Mouse (Mus musculus): ENCODE measurements at regions not wholly inside any gene's neighbourhood (a gene's known extent, or its start where the extent isn't known, plus 50 kb on each side); places are given as distances from the start of the nearest gene placed in this dataset.

DNA sequence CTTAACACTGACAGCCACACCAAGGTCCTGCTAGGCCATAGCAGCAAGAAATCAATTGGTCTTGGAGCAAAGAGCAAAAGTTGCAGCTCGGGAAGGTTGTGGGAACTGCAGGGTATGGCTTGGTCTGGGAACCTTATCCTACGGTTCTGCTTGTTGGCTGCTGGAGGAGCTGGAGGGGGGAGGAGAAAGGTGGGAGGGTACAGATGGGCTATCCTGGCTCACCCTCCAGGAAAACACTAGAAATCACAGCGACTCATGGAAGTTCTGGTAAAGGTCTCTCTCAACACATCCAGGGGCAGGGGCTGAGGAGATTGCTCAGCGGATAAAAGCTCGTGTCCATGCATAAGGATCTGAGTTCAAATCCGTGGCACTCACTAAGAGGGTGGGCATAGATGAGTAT, 69.4 kb downstream of the Uncx start:
- Histone ChIP-seq H3K9ac (ENCODE audit: low read depth, low read length) (no peak overlapping the region), H3K4me3 (ENCODE audit: low read depth, low read length) (no peak overlapping the region), H3K27me3 (ENCODE audit: control insufficient read depth, insufficient read depth, low read length) (peaks cover 6% of the 10 kb centered on the region; the same call in 1 of the 2 replicates), H3K36me3 (ENCODE audit: control insufficient read depth, insufficient read depth, low read length) (no peaks in the 10 kb centered on the region), H3K4me2 (replicated peaks; ENCODE audit: low read depth, low read length) (no peak overlapping the region), H3K27ac (ENCODE audit: low read depth, low read length) (no peak overlapping the region), H3K4me1 (replicated peaks; ENCODE audit: control insufficient read depth, insufficient read depth, low read length) (no peaks in the 10 kb centered on the region), H3K9me3 (ENCODE audit: control insufficient read depth, low read length) (no peaks in the 10 kb centered on the region)
- ATAC-seq (ENCODE audit: low FRiP score) (no peak), DNase-seq (ENCODE audit: low spot score) (no peak)
- WGBS: 71% methylated on average over 6 of the region's 6 CpGs

DNA sequence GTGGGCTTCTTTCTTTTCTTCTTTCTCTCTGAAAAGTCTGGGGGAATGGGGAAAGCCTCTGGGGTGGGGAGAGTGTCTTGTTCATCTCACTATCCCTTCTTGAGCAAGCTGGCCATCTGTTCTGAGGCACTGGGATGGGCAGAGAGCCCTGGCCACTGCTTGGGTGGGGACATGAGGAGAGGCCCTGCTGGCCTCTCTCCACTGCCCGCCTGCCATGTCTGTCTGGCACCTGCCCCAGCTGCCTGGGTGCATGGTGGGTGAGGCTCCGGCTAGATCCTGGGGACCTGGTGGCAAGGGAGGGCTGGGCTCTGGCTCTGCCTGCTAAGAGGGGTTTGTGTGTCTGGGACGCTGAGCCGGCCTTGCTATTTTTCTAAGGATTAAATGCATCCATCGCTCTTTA, 70.3 kb downstream of the Uncx start:
- H3K4me1 ChIP-seq (replicated peaks; ENCODE audit: control insufficient read depth, insufficient read depth, low read length): no peaks in the 10 kb centered on the region; the same call in 1 of the 2 replicates
- no peak overlapping the region for H3K4me2 ChIP-seq (replicated peaks; ENCODE audit: low read depth, low read length)
- H3K36me3 ChIP-seq (ENCODE audit: control insufficient read depth, insufficient read depth, low read length): no peaks in the 10 kb centered on the region
- H3K27me3 ChIP-seq (ENCODE audit: control insufficient read depth, insufficient read depth, low read length): peaks cover 9% of the 10 kb centered on the region; the same call in 1 of the 2 replicates
- 74% methylated on average over 5 of the region's 5 CpGs for WGBS
- no peak overlapping the region for H3K9ac ChIP-seq (ENCODE audit: low read depth, low read length)
- H3K9me3 ChIP-seq (ENCODE audit: control insufficient read depth, low read length): no peaks in the 10 kb centered on the region
- H3K27ac ChIP-seq (ENCODE audit: low read depth, low read length): no peak overlapping the region
- ATAC-seq (ENCODE audit: low FRiP score): no peak
- no peak for DNase-seq (ENCODE audit: low spot score)
- no peak overlapping the region for H3K4me3 ChIP-seq (ENCODE audit: low read depth, low read length)

DNA sequence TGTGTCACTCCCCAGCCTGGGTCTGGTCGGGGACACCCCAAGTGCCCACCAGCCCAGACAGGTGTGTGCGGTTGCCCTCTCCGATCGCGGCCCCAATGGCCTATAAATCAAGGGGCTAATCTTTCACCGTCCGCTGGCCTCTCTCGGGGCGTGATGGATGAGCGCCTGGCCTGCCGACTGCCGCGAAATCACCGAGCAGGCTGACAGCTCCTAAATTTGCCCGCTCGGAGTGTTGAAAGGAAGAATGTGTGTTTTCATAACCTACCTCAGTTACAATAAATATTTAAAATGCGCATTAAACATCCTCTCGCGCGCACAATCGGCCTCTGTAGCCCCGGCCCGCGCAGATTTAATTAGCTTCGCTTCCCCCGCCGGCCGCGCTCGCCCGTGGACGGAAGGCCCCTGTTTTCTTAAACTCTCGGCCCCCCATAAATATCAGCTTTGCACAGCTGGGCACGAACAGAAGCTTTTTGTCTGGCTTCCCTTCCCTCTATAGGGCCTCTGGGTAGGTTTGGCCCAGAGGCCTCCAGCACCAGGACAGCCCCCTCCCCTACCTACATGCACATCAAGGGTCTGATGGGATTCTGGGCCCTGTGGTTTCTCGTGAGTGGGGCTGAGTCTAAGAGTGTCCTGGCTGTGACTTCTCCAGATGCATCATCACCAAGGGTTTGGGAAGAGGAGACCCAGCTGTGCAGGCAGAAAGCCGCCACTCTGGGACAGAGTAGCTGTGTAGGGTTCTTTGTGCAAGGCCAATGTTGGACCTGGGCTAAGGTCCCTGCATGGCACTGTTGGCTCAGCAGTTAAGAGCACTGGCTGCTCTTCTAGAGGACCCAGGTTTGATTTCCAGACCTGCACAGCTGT, 76.2 kb downstream of the Uncx start:
- H3K27ac ChIP-seq (ENCODE audit: low read depth, low read length): peak overlapping the region; percentile 67; the same call in 1 of the 2 replicates
- H3K4me2 ChIP-seq (replicated peaks; ENCODE audit: low read depth, low read length): peak overlapping the region; percentile 16
- H3K4me3 ChIP-seq (ENCODE audit: low read depth, low read length): no peak overlapping the region
- ATAC-seq (ENCODE audit: low FRiP score): 0 out of 2 replicates have a peak, but pooled peaks have one; percentile 38
- 7% methylated on average over 36 of the region's 36 CpGs for WGBS
- H3K4me1 ChIP-seq (replicated peaks; ENCODE audit: control insufficient read depth, insufficient read depth, low read length): peaks cover 9% of the 10 kb centered on the region
- H3K36me3 ChIP-seq (ENCODE audit: control insufficient read depth, insufficient read depth, low read length): no peaks in the 10 kb centered on the region
- H3K9ac ChIP-seq (ENCODE audit: low read depth, low read length): peak overlapping the region; percentile 42; the same call in 1 of the 2 replicates
- DNase-seq (ENCODE audit: low spot score): peak; percentile 52
- H3K9me3 ChIP-seq (ENCODE audit: control insufficient read depth, low read length): no peaks in the 10 kb centered on the region
- H3K27me3 ChIP-seq (ENCODE audit: control insufficient read depth, insufficient read depth, low read length): peaks cover 6% of the 10 kb centered on the region; the same call in 1 of the 2 replicates

DNA sequence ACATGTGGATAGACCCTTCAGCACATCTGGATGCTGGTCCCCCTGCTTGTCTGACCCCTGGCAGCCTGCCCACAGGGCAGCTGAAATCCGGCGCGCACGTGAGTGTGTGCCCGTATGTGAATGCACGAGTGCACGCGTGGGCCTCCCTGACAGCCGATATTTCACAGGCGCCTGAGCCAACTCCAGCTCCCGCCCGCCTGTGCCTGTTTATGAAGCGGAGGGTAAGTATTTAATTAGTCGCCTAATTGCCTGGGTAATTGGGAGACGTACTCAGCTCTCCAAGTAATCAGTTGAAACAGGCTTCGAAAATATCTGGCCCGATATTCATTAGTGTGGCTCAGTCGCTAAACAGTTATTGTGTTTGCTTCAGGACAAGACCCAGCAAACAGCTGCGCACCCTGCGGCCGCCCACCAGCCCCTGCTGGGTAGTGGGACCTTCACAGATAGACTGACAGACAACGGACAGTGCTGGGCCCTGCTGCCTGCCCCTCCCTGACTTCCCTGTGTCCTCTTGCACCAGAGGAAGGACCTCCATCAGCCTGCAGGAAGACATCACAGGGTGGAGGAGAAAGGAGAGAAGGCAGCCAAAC, 82.7 kb downstream of the Uncx start:
- Histone ChIP-seq H3K4me1 (replicated peaks; ENCODE audit: control insufficient read depth, insufficient read depth, low read length) (no peaks in the 10 kb centered on the region), H3K4me3 (ENCODE audit: low read depth, low read length) (no peak overlapping the region), H3K27me3 (ENCODE audit: control insufficient read depth, insufficient read depth, low read length) (no peaks in the 10 kb centered on the region), H3K4me2 (replicated peaks; ENCODE audit: low read depth, low read length) (no peak overlapping the region), H3K36me3 (ENCODE audit: control insufficient read depth, insufficient read depth, low read length) (no peaks in the 10 kb centered on the region), H3K27ac (ENCODE audit: low read depth, low read length) (no peak overlapping the region), H3K9me3 (ENCODE audit: control insufficient read depth, low read length) (no peaks in the 10 kb centered on the region), H3K9ac (ENCODE audit: low read depth, low read length) (no peak overlapping the region)
- DNase-seq (ENCODE audit: low spot score) (no peak), ATAC-seq (ENCODE audit: low FRiP score) (no peak)
- 80% methylated on average over 22 of the region's 22 CpGs for WGBS

DNA sequence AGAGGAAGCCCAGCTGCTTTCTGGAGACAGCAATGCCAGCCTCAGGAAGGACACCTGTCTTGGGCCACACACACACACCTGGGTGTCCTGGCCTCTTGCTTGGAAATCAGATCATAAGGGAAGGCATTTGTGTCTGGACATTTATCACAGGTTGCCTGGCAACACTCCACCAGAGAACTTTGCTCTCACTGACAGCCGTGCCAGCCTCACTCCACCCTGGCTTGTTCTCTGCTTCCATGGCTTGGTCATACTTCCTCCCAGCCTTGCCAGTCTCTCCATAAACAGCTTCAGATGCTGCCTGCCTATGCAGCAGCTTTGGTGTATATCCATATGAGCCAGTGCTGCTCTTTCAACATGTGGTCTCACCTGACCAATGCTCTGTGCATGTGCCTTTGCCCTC, 84.3 kb downstream of the Uncx start:
- no peaks in the 10 kb centered on the region for H3K36me3 ChIP-seq (ENCODE audit: control insufficient read depth, insufficient read depth, low read length)
- no peak overlapping the region for H3K4me3 ChIP-seq (ENCODE audit: low read depth, low read length)
- H3K4me1 ChIP-seq (replicated peaks; ENCODE audit: control insufficient read depth, insufficient read depth, low read length): no peaks in the 10 kb centered on the region
- ATAC-seq (ENCODE audit: low FRiP score) (no peak), DNase-seq (ENCODE audit: low spot score) (no peak)
- no peak overlapping the region for H3K27ac ChIP-seq (ENCODE audit: low read depth, low read length)
- H3K9ac ChIP-seq (ENCODE audit: low read depth, low read length): no peak overlapping the region
- WGBS: 69% methylated on average over 1 of the region's 1 CpGs
- no peaks in the 10 kb centered on the region for H3K9me3 ChIP-seq (ENCODE audit: control insufficient read depth, low read length)
- H3K4me2 ChIP-seq (replicated peaks; ENCODE audit: low read depth, low read length): no peak overlapping the region
- no peaks in the 10 kb centered on the region for H3K27me3 ChIP-seq (ENCODE audit: control insufficient read depth, insufficient read depth, low read length)

DNA sequence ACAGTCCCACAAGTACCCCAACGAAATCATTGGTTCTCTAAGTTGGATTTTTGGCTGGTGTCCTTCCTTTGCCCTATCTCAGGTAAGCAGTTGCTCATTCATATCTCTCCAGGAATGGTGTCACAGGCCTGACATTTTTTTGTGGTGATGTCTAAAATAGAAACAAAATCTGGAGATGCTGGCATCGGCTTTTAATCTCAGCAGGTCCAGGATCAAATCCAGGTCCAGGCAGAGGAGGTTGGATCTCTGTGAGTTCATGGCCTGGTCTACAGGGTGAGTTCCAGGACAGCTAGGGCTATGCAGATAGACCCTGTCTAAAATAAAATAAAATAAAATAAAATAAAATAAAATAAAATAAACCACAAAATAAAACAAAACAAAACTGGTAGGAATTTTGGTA, 93.7 kb downstream of the Uncx start:
- DNase-seq (ENCODE audit: low spot score): no peak
- Histone ChIP-seq H3K9ac (ENCODE audit: low read depth, low read length) (no peak overlapping the region), H3K9me3 (ENCODE audit: control insufficient read depth, low read length) (no peaks in the 10 kb centered on the region), H3K4me3 (ENCODE audit: low read depth, low read length) (no peak overlapping the region), H3K27me3 (ENCODE audit: control insufficient read depth, insufficient read depth, low read length) (no peaks in the 10 kb centered on the region), H3K36me3 (ENCODE audit: control insufficient read depth, insufficient read depth, low read length) (no peaks in the 10 kb centered on the region), H3K4me1 (replicated peaks; ENCODE audit: control insufficient read depth, insufficient read depth, low read length) (no peaks in the 10 kb centered on the region), H3K4me2 (replicated peaks; ENCODE audit: low read depth, low read length) (no peak overlapping the region), H3K27ac (ENCODE audit: low read depth, low read length) (no peak overlapping the region)
- 93% methylated on average over 2 of the region's 2 CpGs for WGBS
- ATAC-seq (ENCODE audit: low FRiP score): no peak

DNA sequence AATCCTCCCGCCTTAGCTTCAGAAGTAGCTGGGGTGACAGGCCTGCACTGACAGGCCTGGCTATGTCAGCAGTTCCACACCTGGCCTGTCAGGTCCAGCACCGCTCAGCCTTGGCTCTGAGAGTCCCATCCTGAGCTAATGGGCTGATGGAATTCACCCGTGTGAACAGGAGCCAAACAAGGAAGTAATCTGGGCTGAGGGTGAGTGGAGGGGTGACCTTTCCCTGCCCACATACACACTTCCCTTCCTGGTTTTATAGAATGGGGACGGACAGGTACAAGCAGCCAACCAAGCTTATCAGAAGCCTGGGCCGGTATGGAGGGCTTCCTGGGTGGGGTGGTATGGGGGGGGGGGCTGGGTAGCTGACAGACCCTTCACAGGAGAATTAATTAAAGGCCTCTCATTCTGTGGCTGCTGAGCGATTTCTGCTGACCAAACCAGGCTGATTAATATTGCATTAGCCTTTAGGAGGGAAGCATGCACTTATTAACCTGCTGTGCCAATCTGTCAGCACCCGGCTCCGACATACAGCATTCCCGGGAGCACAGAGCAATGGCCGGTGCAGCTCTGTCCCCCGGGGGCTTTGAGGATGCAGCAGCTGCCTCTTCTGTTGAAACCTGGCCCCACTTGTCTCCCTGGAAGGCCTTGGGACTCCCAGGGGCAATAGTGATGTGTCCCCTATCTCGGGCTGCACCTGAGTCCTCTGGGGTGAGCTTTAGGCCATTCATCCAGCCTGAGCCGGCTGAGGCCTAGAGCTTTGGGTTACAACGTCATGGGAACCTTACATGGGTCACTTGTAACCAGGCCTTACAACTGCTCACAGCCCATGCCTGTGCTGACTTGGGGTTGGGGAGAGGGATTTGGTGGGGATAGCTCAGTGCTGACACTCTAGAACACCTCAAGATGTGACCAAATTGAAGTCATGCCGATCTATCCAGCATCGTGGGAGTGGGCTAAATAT, 95.2 kb downstream of the Micall2 start:
- no peak overlapping the region for H3K4me2 ChIP-seq (replicated peaks; ENCODE audit: low read depth, low read length)
- no peak overlapping the region for H3K9ac ChIP-seq (ENCODE audit: low read depth, low read length)
- DNase-seq (ENCODE audit: low spot score) (peak; percentile 47), ATAC-seq (ENCODE audit: low FRiP score) (peak; percentile 60)
- no peaks in the 10 kb centered on the region for H3K27me3 ChIP-seq (ENCODE audit: control insufficient read depth, insufficient read depth, low read length)
- no peaks in the 10 kb centered on the region for H3K36me3 ChIP-seq (ENCODE audit: control insufficient read depth, insufficient read depth, low read length)
- H3K4me3 ChIP-seq (ENCODE audit: low read depth, low read length): no peak overlapping the region
- H3K4me1 ChIP-seq (replicated peaks; ENCODE audit: control insufficient read depth, insufficient read depth, low read length): no peaks in the 10 kb centered on the region
- H3K27ac ChIP-seq (ENCODE audit: low read depth, low read length): peak overlapping the region; percentile 54; the same call in 1 of the 2 replicates
- H3K9me3 ChIP-seq (ENCODE audit: control insufficient read depth, low read length): no peaks in the 10 kb centered on the region
- 56% methylated on average over 16 of the region's 16 CpGs for WGBS

DNA sequence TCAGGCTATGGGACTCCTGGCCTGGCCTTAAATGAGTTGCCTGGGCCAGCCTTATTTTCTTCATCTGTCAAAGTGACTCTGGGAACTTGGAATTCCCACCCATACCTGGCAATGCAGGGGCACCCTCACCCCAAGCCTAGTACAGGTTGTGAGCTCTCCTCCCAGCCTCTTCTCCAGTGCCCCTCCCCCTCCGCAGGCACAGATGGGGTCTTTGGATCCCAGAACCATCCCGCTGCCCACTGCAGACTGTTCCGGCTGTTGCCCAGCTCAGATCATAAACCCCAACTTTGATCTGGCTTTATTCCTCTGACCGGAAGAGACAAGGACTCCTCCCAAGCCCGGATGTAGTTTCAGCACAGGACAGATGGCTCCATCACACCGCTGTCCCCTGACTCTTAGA, 91.3 kb downstream of the Micall2 start:
- Histone ChIP-seq H3K27me3 (ENCODE audit: control insufficient read depth, insufficient read depth, low read length) (0 out of 2 replicates have a peak, but pooled peaks cover 2% of the 10 kb centered on the region), H3K4me2 (replicated peaks; ENCODE audit: low read depth, low read length) (no peak overlapping the region), H3K36me3 (ENCODE audit: control insufficient read depth, insufficient read depth, low read length) (no peaks in the 10 kb centered on the region), H3K9me3 (ENCODE audit: control insufficient read depth, low read length) (no peaks in the 10 kb centered on the region), H3K27ac (ENCODE audit: low read depth, low read length) (no peak overlapping the region), H3K9ac (ENCODE audit: low read depth, low read length) (no peak overlapping the region), H3K4me1 (replicated peaks; ENCODE audit: control insufficient read depth, insufficient read depth, low read length) (no peaks in the 10 kb centered on the region), H3K4me3 (ENCODE audit: low read depth, low read length) (no peak overlapping the region)
- DNase-seq (ENCODE audit: low spot score): no peak
- no peak for ATAC-seq (ENCODE audit: low FRiP score)
- WGBS: 89% methylated on average over 6 of the region's 6 CpGs

All from hindbrain, embryonic 11.5 days (tissue).